Mouse (Mus musculus): ENCODE measurements around the gene Hoxd12.

The Hoxd12 gene

DNA sequence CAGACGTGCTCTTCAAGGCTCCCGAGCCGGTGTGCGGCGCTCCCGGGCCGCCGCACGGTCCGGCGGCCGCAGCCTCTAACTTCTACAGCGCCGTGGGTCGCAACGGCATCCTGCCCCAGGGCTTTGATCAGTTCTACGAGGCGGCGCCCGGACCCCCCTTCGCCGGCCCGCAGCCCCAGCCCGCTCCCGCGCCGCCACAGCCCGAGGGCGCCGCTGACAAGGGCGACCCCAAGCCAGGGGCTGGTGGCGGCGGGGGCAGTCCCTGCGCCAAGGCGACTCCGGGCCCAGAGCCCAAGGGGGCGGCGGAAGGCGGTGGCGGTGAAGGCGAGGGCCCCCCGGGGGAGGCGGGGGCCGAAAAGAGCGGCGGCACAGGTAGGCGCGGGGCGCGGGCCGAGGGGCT lies 8.0 kb downstream of the Hoxd12 start:
- no peak for DNase-seq

DNA sequence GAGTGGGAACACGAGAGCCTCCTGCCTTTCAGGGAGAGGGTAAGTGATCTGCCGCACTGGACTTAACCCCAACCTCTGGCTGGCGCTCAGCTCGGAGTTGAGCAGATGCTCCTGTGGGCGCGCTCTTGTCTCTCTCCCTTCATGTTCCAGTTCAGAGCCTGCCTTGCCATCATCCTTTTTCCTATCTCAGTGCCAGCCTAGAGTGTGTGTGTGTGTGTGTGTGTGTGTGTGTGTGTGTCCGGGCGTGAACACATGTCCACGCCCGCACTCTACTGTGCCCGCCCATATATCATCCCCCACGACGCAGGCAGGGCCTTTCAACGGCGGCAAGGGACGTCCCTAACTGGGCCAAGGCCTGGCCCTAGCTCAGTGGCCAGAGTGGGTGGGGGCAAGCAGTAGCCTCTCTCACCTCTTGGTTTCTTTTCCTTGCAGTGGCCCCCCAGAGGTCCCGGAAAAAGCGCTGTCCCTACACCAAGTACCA lies 8.7 kb downstream of the Hoxd12 start:
- no peak for DNase-seq

DNA sequence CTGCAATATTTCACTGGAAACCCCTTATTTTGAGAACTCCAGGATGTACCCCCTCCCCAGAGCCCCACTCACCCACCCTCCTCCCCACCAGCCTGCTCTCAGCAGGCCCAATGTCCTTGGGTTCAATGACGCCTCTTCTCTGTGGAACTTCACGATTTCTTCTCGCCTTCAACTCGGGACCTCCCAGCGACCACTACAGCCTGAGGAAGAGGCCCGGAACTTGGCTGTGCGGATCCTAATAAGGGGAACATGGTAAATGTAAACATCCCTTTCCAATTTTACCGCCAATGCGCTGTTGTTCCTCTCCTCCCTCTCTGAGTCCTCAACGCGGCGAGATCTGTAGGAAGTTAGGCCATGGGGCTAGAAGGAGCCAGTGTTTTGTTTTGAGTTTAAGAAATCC lies 9.3 kb downstream of the Hoxd12 start:
- no peak for DNase-seq

DNA sequence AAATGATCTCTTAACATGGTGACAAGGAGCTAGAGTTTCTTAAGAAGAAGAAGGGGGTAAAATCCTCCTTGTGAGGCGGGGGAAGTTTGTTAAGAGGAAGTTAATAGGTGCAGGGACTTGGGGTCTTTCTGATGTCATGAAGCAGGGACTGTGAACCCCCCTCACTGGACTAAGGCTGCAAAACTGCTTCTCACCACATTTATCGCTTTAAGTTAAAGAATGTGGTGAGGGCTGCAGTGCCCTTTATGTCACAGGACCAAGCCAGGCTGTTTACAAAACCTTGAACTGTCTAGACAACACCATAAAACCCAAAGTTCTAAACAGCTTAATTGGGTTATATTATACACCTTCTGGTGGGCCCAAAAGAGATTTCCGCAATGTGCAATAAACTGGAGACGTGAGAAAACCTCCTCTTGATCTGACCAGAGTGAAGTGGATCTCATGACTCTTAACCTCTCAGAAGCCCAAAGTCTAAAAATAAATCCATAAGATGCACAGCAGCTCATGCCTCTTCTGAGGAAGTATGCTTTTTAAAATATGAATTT lies 10.3 kb downstream of the Hoxd12 start:
- no peak for DNase-seq

DNA sequence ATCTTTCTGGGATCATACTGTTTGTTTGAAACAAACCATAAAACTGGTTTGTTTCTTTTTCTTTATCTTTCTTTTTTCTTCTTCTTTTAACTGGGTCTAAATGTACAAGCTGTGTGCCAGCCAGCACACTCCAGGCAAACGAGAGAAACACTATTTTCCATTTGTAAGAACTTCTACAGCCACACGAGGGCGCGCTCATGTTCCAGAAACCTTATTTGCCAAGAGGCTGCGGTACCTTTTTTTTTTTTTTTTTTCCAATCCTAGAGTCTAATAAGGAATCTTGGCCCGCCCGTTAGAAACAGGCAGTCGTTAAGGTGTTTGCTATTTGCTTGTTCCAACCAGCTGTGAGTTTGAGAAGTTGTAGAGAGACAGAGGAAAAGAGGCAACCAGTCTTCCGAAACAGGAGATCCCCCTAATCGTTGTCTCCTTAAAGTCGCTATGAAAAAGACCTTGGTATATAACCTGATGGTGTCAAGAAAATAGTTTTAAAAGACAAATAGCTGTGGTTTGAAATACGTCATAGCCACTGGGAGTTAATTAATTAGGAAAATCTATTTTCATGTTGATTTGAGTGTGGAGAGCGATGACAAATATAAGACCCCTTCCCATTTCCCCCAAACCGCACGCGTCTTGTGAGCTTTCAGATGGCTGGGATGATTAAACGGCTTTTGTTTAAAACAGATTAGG lies 11.6 kb downstream of the Hoxd12 start:
- peak; percentile 91 for DNase-seq

DNA sequence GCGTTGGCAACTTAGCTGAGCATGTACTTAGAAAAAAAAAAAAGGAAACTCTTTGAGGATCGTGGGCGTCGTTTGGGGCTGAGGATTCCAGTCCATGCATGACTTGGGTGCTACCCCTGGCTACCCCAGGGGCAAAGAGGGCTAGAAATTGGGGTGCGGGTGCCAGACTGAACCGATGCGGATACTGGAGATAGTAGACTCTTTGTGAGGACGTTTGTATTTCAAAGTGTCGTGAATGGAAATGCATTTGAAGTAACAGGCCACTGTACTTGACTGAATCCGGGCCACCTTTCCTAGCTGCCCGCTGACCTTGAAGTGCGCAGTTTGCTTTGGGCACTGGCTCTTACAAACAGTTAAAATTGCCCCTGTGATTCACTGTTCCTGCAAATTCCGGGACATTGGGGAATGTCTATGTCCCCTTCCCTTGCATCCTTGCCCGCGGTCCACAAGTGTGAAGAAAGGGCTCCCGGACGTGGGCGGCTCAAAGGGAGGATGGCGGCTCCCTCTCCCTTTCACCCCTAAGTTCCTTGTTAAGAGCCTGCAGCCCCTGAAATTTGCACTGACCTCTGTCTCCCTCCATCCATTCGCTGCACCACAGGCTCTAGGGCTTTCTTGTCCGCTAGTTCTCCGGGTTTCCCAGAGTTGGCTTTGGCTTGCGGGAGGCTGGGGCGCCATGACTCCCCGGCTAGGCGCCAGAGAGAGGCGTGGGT lies 12.3 kb downstream of the Hoxd12 start:
- no peak for DNase-seq

DNA sequence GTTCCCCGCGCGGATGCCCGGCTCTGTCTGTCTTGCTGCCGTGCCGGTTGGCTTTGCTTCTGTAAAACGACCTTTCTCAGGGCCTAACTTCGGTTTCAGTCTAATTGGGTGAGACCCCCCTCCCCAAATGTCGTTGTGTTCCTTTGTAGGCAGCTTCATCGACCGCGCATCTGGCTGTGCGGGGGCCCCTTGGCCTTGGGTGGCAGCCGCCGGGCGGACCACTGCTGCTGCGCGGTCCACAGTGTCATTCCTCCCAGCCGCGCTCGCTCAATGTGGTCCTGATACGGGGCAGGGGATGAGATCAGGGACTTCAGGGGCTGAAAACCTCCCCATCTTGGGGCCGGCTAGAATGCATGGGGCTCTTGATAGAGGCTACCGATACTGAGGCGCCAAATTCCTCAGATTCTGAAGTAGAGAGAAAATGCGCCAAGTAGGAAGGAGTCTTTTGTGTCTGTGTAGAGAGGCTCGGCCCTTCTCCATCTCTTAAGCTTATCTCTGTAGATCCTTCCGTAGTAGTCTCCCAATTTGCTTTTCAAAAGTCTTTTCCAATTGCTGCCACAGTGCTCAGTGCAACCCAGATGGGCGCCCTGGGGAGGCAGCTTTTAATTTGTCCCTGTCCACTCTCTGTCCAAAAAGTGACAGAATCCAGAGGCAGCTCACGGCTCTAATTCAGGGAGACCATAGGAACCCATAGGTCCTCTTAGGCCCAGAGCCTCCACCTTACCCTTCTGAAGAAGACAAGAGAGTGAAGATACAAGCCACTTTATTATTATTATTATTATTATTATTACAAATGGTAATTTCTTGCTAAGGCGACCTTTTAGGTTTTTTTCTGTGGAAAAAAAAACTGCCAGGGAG lies 13.1 kb downstream of the Hoxd12 start:
- DNase-seq = no peak

DNA sequence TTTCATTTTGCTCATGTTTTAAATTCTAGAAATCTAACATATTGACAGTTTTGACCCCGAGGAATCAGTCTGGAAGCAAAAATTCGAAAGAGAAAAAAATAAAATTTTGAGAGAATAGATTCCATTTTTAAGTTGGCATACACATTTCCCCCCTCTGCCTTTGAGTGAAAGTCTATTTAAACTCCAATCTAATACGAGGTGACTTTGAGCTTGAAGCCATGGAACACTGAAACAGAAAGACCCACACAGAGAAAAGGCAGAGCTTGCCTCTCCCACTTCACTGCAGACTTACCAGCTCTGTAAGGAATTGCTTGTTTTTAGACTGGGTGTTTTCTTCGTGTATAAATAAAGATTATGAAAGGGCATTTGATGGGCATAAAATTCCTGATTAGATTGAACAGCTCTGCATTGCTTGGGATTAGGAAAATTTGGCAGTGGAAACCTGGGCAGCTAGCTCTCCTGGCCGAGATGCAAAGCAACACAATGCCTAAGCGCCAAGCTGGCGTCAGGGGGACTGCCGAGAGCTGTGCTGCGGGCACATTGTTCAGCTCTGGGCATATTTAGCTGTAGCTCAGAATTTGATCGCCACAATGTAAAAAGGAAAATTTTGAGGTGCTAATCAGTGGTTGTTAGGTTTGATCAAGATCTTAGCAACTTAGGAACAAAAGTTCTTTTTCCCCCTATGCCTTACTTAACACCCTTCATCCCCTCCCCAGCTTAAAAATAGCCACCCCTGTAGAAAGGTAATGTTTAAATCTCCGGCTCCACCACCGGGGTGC lies 14.2 kb downstream of the Hoxd12 start:
- DNase-seq = no peak

DNA sequence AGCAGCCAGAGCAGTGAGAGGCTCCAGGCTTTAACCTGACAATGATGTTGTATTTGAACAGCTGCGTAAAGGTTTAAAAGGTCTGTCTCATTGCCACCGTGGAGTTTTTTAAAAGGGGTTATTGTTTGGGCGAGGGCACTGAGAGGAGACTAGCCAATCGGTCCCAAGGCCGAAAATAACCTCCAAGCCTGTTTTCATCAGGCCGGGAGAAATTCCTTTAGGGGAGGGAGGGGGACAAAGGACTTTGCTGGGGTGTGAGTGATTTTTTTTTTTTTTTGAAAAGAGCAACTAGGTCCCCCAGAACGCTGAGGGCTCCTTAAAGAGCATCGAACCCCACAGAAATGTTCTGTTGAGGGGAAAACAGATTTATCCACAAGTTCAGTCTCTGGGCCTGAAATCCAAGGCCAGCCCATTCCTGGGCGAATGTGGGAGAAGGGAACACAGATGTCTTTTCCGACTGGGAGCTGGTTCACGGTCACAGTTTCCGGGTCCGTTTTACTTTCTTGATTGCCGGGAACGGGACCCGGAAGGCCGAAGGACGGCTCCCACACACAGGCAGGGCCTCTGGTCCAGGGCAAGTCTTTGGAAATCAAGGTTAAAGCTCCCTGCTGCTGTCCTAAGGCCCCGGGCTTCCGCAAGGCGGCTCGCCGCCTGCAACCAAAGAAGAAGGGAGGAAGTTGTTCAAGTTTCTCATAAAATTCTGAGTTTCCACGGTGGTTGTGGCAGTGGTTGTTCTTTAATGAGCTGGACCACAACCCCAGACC lies 14.9 kb downstream of the Hoxd12 start:
- no peak for DNase-seq

DNA sequence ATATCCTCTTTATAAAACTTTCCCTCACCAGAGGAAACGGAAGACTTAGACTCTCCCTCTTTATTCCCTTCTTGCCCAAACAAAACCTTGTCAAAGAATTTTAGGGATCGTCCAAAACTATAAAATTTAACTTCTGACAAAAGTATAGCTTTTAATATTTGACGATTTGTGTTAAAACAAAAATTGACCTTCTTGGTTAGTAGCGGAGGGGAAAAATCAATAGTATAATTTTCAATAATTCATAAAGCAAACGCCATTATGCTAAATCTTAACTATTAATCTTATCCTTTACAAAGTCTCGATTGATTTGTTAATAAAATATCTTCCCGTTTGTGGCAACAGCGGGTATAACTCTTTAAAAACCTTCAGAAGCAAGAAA lies 15.5 kb downstream of the Hoxd12 start:
- DNase-seq = no peak

DNA sequence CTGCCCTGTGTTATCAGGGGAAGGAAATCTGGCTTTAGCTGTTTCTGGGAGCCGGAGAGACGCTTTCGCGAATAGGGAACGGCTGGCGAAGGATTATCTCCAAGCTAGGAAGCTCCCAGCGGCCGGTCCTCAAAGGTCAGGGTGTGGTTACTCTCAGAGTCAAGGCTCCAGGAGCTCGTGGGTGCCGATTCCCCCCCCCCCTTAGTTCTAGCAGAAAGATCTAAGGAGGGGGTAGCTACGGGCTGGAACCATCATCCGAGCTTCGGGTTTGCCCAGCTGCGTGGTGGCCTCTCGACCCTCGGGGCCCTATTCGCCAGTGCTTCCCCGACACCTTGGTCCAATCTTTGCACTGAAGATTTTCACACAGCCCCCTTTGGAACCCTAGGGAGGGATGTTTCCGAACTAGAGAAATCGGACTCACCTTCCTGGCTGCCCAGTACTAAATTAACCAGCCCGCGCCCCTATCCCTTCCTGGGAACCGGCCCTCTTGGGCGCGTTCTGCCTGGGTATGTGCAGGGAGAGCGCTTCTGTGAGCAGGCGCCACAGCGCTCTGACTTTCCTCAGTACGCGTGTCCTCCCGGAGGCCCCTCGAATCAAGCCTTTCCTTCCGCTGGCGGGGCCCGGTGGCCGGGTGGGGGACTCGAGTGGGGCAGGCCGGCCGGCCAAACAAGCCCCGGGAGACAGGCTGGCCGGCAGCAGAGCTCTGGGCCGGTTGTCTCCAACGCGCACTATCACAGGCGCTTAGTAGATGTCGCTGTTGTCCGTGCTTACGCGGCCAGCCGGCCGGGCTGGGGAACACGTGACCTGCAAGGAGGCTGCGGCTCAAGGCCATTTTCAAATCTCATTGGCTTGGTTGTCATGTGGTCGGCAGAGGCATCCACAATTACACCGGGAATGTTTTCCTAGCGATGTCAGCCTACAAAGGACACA lies 16.5 kb downstream of the Hoxd12 start, which contains the start of gene Hoxd10:
Hoxd10 (plus strand) TSS at position 903 of the 930 bp plus-strand sequence.
- peak; percentile 94 for DNase-seq

DNA sequence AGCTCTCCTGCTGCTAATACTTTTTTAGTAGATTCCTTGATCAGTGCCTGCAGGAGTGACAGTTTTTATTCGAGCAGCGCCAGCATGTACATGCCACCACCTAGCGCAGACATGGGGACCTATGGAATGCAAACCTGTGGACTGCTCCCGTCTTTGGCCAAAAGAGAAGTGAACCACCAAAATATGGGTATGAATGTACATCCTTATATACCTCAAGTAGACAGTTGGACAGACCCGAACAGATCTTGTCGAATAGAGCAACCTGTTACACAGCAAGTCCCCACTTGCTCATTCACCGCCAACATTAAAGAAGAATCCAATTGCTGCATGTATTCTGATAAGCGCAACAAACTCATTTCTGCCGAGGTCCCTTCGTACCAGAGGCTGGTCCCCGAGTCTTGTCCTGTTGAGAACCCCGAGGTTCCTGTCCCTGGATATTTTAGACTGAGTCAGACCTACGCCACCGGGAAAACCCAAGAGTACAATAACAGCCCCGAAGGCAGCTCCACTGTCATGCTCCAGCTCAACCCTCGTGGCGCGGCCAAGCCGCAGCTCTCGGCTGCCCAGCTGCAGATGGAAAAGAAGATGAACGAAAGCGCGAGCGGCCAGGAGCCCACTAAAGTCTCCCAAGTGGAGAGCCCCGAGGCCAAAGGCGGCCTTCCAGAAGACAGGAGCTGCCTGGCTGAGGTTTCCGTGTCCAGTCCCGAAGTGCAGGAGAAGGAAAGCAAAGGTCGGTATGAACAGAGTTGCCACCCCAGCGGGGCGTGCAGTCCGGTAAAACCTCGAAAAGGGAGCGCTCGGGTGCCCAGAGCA lies 17.4 kb downstream of the Hoxd12 start:
- DNase-seq = no peak

DNA sequence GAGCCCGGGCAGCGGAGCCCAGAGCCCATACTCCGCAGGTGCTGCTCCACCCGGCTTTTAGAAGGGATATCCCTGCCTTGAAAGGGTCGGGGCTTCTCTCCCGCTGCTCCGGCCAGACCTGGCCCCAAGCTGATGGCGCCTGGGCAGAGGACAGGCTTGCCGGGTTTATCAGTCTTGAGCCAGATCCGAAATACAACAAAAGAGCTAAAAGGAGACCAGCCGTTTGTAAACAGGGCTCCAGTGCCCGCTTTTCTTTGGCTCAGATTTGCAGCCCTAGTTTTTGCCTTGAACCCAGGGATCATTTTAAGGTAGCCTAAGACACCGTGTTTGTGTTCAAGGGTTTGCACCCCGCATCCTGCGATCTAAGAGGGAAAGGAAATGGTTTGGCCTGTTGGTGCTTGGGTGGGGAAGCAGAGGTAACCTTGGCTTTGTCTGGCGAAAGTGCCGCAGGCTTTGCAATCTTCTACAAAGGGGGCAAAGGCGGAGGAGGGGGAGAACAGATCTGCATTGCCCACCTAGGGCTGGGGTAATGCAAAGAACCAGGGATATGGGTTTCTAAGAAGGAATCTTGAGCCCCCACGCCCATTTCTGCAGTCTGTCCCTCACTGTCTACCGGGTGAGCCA lies 18.1 kb downstream of the Hoxd12 start:
- DNase-seq = no peak

DNA sequence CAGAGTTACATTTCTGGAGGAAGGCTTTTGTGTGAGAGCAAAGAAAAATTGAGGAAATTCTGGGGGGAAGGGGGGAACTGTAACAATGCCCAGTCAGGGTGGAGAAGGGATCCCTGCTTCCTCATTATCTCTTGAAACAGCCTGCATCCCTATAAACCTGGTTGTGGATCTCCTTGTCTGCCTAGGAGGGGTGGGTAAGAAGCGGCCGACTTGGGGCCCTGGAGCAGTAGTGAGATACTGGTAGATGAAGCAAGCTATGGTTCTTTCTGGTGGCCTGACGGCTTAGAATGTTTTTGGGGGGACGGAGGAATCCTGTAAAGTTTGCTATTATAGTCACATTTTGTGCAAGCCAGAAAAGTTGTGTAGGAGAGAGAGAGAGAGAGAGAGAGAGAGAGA lies 18.6 kb downstream of the Hoxd12 start:
- no peak for DNase-seq

DNA sequence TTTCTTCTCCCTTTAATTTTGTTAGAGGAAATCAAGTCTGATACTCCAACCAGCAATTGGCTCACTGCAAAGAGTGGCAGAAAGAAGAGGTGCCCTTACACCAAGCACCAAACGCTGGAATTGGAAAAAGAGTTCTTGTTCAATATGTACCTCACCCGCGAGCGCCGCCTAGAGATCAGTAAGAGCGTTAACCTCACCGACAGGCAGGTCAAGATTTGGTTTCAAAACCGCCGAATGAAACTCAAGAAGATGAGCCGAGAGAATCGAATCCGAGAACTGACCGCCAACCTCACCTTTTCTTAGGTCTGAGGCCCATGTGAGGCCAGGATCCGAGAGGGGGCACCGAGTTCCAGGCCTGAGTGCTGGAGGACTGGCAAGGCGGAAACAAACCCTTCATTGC lies 19.3 kb downstream of the Hoxd12 start:
- peak; percentile 84 for DNase-seq

DNA sequence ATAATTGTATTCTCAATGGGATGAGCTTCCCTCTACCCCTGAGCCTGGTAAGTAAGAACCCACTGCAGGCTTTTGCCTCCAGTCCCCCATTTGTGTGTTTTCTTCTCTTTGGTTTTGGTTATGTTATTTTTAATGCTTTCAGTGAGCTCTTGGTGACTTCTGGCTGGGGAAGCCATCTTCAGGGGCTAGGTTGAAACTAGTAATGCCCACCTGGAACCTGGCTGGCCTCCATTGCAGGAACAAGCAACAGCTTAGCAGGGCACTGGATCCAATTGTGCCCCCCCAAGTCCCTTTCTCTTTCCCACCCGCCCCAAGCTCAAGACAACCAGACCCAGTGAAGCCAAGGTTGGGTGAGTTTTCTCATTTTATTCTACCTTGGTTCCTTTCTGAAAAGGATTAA lies 20.6 kb downstream of the Hoxd12 start:
- no peak for DNase-seq

DNA sequence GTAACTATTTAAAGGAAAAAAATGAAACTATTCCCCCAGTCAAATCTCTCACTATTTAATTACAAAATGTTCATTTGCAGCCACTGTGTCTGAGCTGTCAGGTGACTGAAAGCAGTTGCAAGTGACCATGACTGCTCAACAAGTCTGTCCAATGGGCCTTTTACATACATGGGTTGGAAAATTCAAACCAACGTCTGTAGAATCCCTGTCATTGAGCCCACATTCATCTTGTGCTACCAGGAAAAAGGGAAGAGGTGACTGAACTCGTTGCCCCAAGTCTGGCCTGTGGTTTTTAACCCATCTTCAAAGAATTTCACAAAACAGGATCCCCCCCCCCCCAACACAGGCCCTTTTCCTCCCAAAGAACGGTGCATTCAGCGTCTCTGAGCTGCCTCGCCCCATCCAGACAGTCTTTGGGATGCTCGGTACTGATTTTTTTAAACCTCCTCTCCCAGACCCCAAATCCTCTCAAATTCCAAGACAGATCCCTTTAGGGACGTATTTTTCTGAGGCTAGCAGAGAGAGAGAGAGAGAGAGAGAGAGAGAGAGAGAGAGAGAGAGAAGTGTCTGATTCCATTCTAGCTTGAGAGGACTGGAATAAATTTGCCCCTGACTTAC lies 21.1 kb downstream of the Hoxd12 start:
- DNase-seq = no peak

DNA sequence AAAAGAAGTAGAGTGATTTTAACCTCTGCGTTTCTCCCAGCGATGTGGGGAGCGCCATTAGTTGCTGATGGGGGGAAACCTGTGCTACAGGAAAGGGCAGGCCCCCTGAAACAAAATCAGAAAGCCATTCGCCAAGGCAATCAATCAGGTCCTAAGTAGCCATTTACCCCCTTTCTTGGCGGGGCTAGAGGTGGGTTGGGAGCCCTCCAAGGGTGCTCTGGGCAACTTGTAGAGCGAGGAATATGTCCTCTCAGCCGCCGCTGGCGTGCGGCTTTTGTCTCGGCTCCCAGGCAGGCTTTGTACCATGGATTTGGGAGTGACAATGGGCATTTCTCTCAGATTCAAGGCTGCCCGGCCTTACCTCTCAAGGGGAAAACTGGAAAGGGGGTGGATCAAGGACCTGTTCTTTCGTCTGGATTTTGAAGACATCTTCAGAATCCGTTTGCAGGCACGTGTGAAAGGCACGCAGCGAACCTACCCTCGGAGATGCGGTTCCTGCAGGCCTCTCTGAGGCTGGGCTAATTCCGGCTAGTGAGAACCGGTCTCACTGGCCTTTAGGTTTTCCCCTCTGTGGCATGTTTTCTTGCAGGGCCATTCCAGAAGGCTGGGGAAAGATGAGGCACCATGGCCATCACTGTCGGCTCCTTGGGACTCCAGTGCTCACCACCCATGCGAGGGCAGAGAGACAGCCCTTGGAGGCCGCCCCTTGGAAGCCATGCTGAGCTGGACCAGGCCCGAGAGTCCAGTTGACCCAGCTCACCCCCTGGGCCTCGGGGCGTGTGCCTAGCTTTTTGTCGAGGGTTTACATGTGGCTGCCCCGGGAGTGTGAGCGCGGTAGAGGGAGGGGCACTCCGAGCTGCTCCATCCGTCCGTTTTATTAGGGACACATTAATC lies 21.9 kb downstream of the Hoxd12 start:
- DNase-seq = no peak

Data from embryo, embryonic 11 days (tissue).